Mouse (Mus musculus) forebrain, postnatal 0 days (tissue): ENCODE results near the gene Ier2. TPM values are rescaled to one million over a fixed set of nuclear protein-coding genes. Genes with fewer than 3 reads are reported as not detected.
A peak's percentile ranks its signal among the peaks of the same experiment; 100 is the strongest.

ENCODE experiments used
- ATAC-seq: fragments of 200-750 bp; cut with Nextera tagmentation; 2 replicates; pipeline ENCODE4 v1.8.0; 2017; ENCODE audit warnings: mild to moderate bottlenecking, moderate library complexity
- DNase-seq: peaks from one replicate; pipeline ENCODE4 v3.0.0-alpha.2; 2015
- H3K27ac ChIP-seq: fragments of 300-500 bp; sonication (generic); 2 replicates; pipeline ENCODE4 v1.5.1; 2014; ENCODE audit warnings: low read depth, mild to moderate bottlenecking, antibody characterized with exemption, low read length, moderate library complexity, mixed read lengths
- H3K27me3 ChIP-seq: fragments of 300-500 bp; sonication (generic); 2 replicates; pipeline ENCODE4 v1.6.1; 2014; ENCODE audit warnings: mild to moderate bottlenecking, low read length, mixed read lengths; ENCODE audit not compliant: insufficient read depth
- H3K36me3 ChIP-seq: fragments of 300-500 bp; sonication (generic); 2 replicates; pipeline ENCODE4 v1.6.1; 2014; ENCODE audit warnings: mild to moderate bottlenecking, moderate library complexity; ENCODE audit not compliant: insufficient read depth
- H3K4me1 ChIP-seq: fragments of 300-500 bp; sonication (generic); 2 replicates; pipeline ENCODE4 v1.6.1; 2014; ENCODE audit warnings: antibody characterized with exemption; ENCODE audit not compliant: insufficient read depth
- H3K4me2 ChIP-seq: fragments of 300-500 bp; sonication (generic); 2 replicates; pipeline ENCODE4 v1.6.1; 2014; ENCODE audit warnings: low read depth, mild to moderate bottlenecking, moderate library complexity
- H3K4me3 ChIP-seq: fragments of 300-500 bp; sonication (generic); 2 replicates; pipeline ENCODE4 v1.5.1; 2014; ENCODE audit warnings: low read depth, low read length, mixed read lengths
- H3K9ac ChIP-seq: fragments of 300-500 bp; sonication (generic); 2 replicates; pipeline ENCODE4 v1.6.1; 2014; ENCODE audit warnings: mild to moderate bottlenecking
- H3K9me3 ChIP-seq: fragments of 300-500 bp; sonication (generic); 2 replicates; pipeline ENCODE4 v1.6.1; 2016; ENCODE audit warnings: low read length
- CTCF ChIP-seq: sonication (generic); IDR thresholded peaks from 2 replicates; pipeline ENCODE4 v1.5.1; 2016; ENCODE audit warnings: antibody characterized with exemption, control low read depth, low read depth
- WGBS: fragments of 180-500 bp; shearing (Covaris S2); extraction: QIAGEN DNeasy Blood & Tissue Kit; methylation state at CpG from one replicate; pipeline ENCODE4 v1.1.7; 2014; 5-methylcytosine and 5-hydroxymethylcytosine counted together
- polyA plus RNA-seq: library from polyadenylated mRNA; unstranded; fragments of >200 nt; fragmentation: Nextera tagmentation; extraction: Ambion mirVana; gene quantifications from 2 replicates; pipeline ENCODE4 v1.2.1, GENCODE M21; 2015
- total RNA-seq: library from RNA; depleted of rRNA; stranded (reverse); fragments of >200 nt; gene quantifications from 2 replicates; pipeline ENCODE4 v1.2.3, GENCODE M21; 2014

The Ier2 gene
- total and polyA plus RNA-seq, 2 experiments from 2014 or later, result 8.5 to 19.3 TPM

- Histone ChIP-seq H3K4me3 (no peak overlapping the region), H3K36me3 (peaks cover 36% of the 10 kb centered on the region), H3K9ac (no peak overlapping the region), H3K4me2 (no peak overlapping the region), H3K4me1 (no peaks in the 10 kb centered on the region), H3K27me3 (no peaks in the 10 kb centered on the region), H3K9me3 (no peaks in the 10 kb centered on the region), H3K27ac (no peak overlapping the region; the same call in 1 of the 2 replicates)
- no peak for ATAC-seq
- DNase-seq, result no peak
- TF ChIP-seq CTCF, result no peak
- 89% methylated on average over 5 of the region's 5 CpGs for WGBS
Observed at GRCm38 (mm10) chr8:84698288-84698687, 35.6 kb upstream of the Ier2 start.

- no peaks in the 10 kb centered on the region for H3K4me1 ChIP-seq
- H3K27me3 ChIP-seq, result no peaks in the 10 kb centered on the region
- no peak overlapping the region for H3K4me3 ChIP-seq
- WGBS, result 81% methylated on average over 14 of the region's 14 CpGs
- DNase-seq (peak; percentile 68), ATAC-seq (peak; percentile 47; the same call in 1 of the 2 replicates)
- H3K9ac ChIP-seq, result no peak overlapping the region
- no peak overlapping the region; the same call in 1 of the 2 replicates for H3K27ac ChIP-seq
- H3K36me3 ChIP-seq, result peaks cover 39% of the 10 kb centered on the region
- H3K9me3 ChIP-seq, result no peaks in the 10 kb centered on the region
- H3K4me2 ChIP-seq, result no peak overlapping the region
- peak; percentile 80 for TF ChIP-seq CTCF
Observed at GRCm38 (mm10) chr8:84697166-84698130, 34.8 kb upstream of the Ier2 start.

GRCm38 (mm10) chr8:84695140-84695539 is 32.5 kb upstream of the Ier2 start:
- H3K36me3 ChIP-seq, result peaks cover 41% of the 10 kb centered on the region
- no peak overlapping the region for H3K4me3 ChIP-seq
- ATAC-seq, result no peak
- H3K4me2 ChIP-seq, result no peak overlapping the region
- no peak overlapping the region for H3K27ac ChIP-seq
- H3K9ac ChIP-seq, result no peak overlapping the region
- no peak for DNase-seq
- H3K9me3 ChIP-seq, result no peaks in the 10 kb centered on the region
- no peaks in the 10 kb centered on the region for H3K27me3 ChIP-seq
- TF ChIP-seq CTCF, result no peak
- WGBS, result 89% methylated on average over 6 of the region's 6 CpGs
- H3K4me1 ChIP-seq, result no peaks in the 10 kb centered on the region

- Histone ChIP-seq H3K4me3 (no peak overlapping the region), H3K9me3 (no peaks in the 10 kb centered on the region), H3K36me3 (peaks cover 35% of the 10 kb centered on the region), H3K9ac (no peak overlapping the region), H3K4me1 (peaks cover 10% of the 10 kb centered on the region), H3K27me3 (no peaks in the 10 kb centered on the region), H3K4me2 (no peak overlapping the region), H3K27ac (no peak overlapping the region)
- DNase-seq (no peak), ATAC-seq (no peak)
- WGBS, result 73% methylated on average over 4 of the region's 4 CpGs
- TF ChIP-seq CTCF, result no peak
Observed at GRCm38 (mm10) chr8:84693332-84693731, 30.7 kb upstream of the Ier2 start.

GRCm38 (mm10) chr8:84689091-84689915 is 26.7 kb upstream of the Ier2 start:
- H3K9ac ChIP-seq, result peak overlapping the region; percentile 68
- H3K4me2 ChIP-seq, result peak overlapping the region; percentile 79
- H3K36me3 ChIP-seq, result 0 out of 2 replicates have a peak, but pooled peaks cover 5% of the 10 kb centered on the region
- WGBS, result 2% methylated on average over 47 of the region's 47 CpGs
- peak; percentile 93 for ATAC-seq
- H3K27me3 ChIP-seq, result no peaks in the 10 kb centered on the region
- H3K4me1 ChIP-seq, result peaks cover 19% of the 10 kb centered on the region
- peak overlapping the region; percentile 66; the same call in 1 of the 2 replicates for H3K27ac ChIP-seq
- peak overlapping the region; percentile 78 for H3K4me3 ChIP-seq
- no peaks in the 10 kb centered on the region for H3K9me3 ChIP-seq
- TF ChIP-seq CTCF, result peak; percentile 40
- peak; percentile 93 for DNase-seq

- peak within 1 kb of the TSS; percentile 80 for H3K27ac ChIP-seq
- H3K27me3 ChIP-seq, result no peaks in the 10 kb centered on the region
- H3K4me2 ChIP-seq, result peak within 1 kb of the TSS; percentile 79
- under 1% methylated on average over 35 of the region's 37 CpGs for WGBS
- H3K4me1 ChIP-seq, result peaks cover 19% of the 10 kb centered on the region
- H3K36me3 ChIP-seq, result peaks cover 6% of the 10 kb centered on the region; the same call in 1 of the 2 replicates
- DNase-seq (peak; percentile 91), ATAC-seq (peak; percentile 92)
- peak; percentile 29; the same call in 1 of the 2 replicates for TF ChIP-seq CTCF
- no peaks in the 10 kb centered on the region for H3K9me3 ChIP-seq
- peak within 1 kb of the TSS; percentile 99 for H3K4me3 ChIP-seq
- H3K9ac ChIP-seq, result peak within 1 kb of the TSS; percentile 89
Observed at GRCm38 (mm10) chr8:84687705-84688100, 25.1 kb upstream of the Ier2 start, which contains the start of gene Nacc1. Gene Nacc1, minus strand, starts transcription at chr8:84687862.
